Mouse (Mus musculus): ENCODE data around the gene Kcng1. TPM values are rescaled to one million over a fixed set of nuclear protein-coding genes. Genes with fewer than 3 reads are reported as not detected.

The Kcng1 gene
- total and polyA plus RNA-seq, 3 experiments: not detected

DNA sequence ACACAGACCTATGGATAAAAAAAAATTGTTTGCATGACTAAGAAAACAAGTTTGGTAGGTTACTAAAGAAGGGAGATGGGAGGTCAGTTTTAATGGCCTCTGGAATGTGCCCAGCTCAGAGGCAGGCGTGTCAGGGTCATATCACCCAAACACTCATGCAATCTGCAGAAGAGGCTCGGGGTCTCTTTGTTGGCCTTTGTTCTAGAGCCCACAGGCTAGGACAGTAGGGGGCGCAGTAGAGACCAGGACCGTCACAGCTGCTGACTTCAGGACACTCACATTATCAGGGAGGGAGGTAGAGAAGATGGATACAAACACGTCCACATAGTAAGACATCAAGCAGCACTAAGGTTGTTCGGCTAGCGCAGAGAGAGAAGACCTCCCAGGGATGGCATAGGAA is 13.5 kb downstream of the Kcng1 start:
- DNase-seq (ENCODE audit: low read depth, low spot score): no peak
- no peaks in the 10 kb centered on the region for H3K4me1 ChIP-seq (ENCODE audit: control insufficient read depth in 1 of 2, insufficient read depth in 2 of 2, low read length in 2 of 2)
- no peak for TF ChIP-seq ZC3H11A (IDR thresholded peaks at IDR 0.05; ENCODE audit: low read depth, low read length)

GRCm38 (mm10) chr2:168260900-168261299 is 20.6 kb downstream of the Kcng1 start:
- no peak for DNase-seq (ENCODE audit: low read depth, low spot score)
- TF ChIP-seq ETS1 (IDR thresholded peaks at IDR 0.05; ENCODE audit: low read depth, low read length) (no peak), CTCF (IDR thresholded peaks at IDR 0.05 in 2 of 3, conservative IDR thresholded peaks at IDR 0.05 in 1 of 3; ENCODE audit: control insufficient read depth in 1 of 3, insufficient read depth in 1 of 3, low read depth in 2 of 3, low read length in 3 of 3, poor library complexity in 1 of 3, severe bottlenecking in 1 of 3) (no peak), TCF12 (IDR thresholded peaks at IDR 0.05; ENCODE audit: low read depth, low read length) (no peak), NRF1 (IDR thresholded peaks at IDR 0.05; ENCODE audit: insufficient read depth, low read depth, low read length, poor library complexity, severe bottlenecking) (no peak)
- no peaks in the 10 kb centered on the region for H3K9me3 ChIP-seq (replicated peaks; ENCODE audit: insufficient read depth, low read length)
- H3K36me3 ChIP-seq (ENCODE audit: control insufficient read depth in 1 of 2, insufficient read depth in 2 of 2, low read length in 2 of 2): no peaks in the 10 kb centered on the region
- H3K27ac ChIP-seq (ENCODE audit: control insufficient read depth, low read depth, low read length): no peak overlapping the region
- H3K9ac ChIP-seq (ENCODE audit: control insufficient read depth, low read depth, low read length, poor library complexity, severe bottlenecking): no peak overlapping the region
- no peaks in the 10 kb centered on the region for H3K27me3 ChIP-seq (ENCODE audit: control insufficient read depth in 1 of 2, insufficient read depth in 2 of 2, low read length in 2 of 2)
- H3K4me1 ChIP-seq (ENCODE audit: control insufficient read depth in 1 of 2, insufficient read depth in 2 of 2, low read length in 2 of 2): no peaks in the 10 kb centered on the region
- H3K4me3 ChIP-seq (ENCODE audit: control insufficient read depth in 1 of 2, insufficient read depth in 1 of 2, low read depth in 2 of 2, low read length in 2 of 2): no peak overlapping the region
- no peaks in the 10 kb centered on the region for H3K79me2 ChIP-seq (ENCODE audit: control insufficient read depth, insufficient read depth, low read length, poor library complexity)

More for the DNA sequence above, 13.5 kb downstream of the Kcng1 start:
- H3K4me3 ChIP-seq (ENCODE audit: control insufficient read depth in 1 of 2, insufficient read depth in 1 of 2, low read depth in 2 of 2, low read length in 2 of 2): no peak overlapping the region
- H3K27me3 ChIP-seq (ENCODE audit: control insufficient read depth in 1 of 2, insufficient read depth in 2 of 2, low read length in 2 of 2): no peaks in the 10 kb centered on the region
- no peaks in the 10 kb centered on the region for H3K36me3 ChIP-seq (ENCODE audit: control insufficient read depth in 1 of 2, insufficient read depth in 2 of 2, low read length in 2 of 2)
- H3K9ac ChIP-seq (ENCODE audit: control insufficient read depth, low read depth, low read length, poor library complexity, severe bottlenecking): no peak overlapping the region
- H3K9me3 ChIP-seq (replicated peaks; ENCODE audit: insufficient read depth, low read length): no peaks in the 10 kb centered on the region
- no peak overlapping the region for H3K27ac ChIP-seq (ENCODE audit: control insufficient read depth, low read depth, low read length)
- H3K79me2 ChIP-seq (ENCODE audit: control insufficient read depth, insufficient read depth, low read length, poor library complexity): no peaks in the 10 kb centered on the region

DNA sequence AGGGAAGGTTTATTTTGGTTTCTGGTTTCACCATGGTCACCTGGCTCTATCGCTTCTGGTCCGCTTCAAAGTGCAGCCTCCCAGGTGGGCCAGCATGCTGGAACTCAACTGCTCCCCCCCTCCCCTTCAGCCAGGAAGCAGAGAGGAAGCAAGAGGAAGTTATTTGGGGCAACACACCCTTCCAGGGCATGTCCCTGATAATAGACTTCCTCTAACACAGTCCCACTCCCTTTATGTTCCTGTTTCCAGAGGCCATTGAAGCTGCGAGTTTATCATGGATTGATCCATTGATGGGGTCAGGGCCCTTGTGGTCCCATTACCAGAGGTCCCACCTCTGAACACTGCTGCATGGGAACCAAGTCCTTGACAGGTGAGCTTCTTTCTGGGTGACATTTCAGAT is 21.4 kb downstream of the Kcng1 start:
- Histone ChIP-seq H3K36me3 (ENCODE audit: control insufficient read depth in 1 of 2, insufficient read depth in 2 of 2, low read length in 2 of 2) (no peaks in the 10 kb centered on the region), H3K4me1 (ENCODE audit: control insufficient read depth in 1 of 2, insufficient read depth in 2 of 2, low read length in 2 of 2) (no peaks in the 10 kb centered on the region), H3K79me2 (ENCODE audit: control insufficient read depth, insufficient read depth, low read length, poor library complexity) (no peaks in the 10 kb centered on the region), H3K4me3 (ENCODE audit: control insufficient read depth in 1 of 2, insufficient read depth in 1 of 2, low read depth in 2 of 2, low read length in 2 of 2) (no peak overlapping the region), H3K27ac (ENCODE audit: control insufficient read depth, low read depth, low read length) (no peak overlapping the region), H3K9ac (ENCODE audit: control insufficient read depth, low read depth, low read length, poor library complexity, severe bottlenecking) (no peak overlapping the region), H3K9me3 (replicated peaks; ENCODE audit: insufficient read depth, low read length) (no peaks in the 10 kb centered on the region), H3K27me3 (ENCODE audit: control insufficient read depth in 1 of 2, insufficient read depth in 2 of 2, low read length in 2 of 2) (no peaks in the 10 kb centered on the region)
- no peak for DNase-seq (ENCODE audit: low read depth, low spot score)
- no peak for TF ChIP-seq MYB (IDR thresholded peaks at IDR 0.05; ENCODE audit: low read depth, low read length)
- no peak for TF ChIP-seq MYC (IDR thresholded peaks at IDR 0.05; ENCODE audit: low read depth, low read length)
- TF ChIP-seq ELF1 (IDR thresholded peaks at IDR 0.05; ENCODE audit: low read depth, low read length): no peak
- TF ChIP-seq MAFK (IDR thresholded peaks at IDR 0.05; ENCODE audit: borderline replicate concordance, low read depth, low read length): no peak
- no peak for TF ChIP-seq RCOR1 (IDR thresholded peaks at IDR 0.05; ENCODE audit: low read depth, low read length)
- TF ChIP-seq CHD1 (IDR thresholded peaks at IDR 0.05; ENCODE audit: low read depth, low read length): no peak
- TF ChIP-seq GATA1 (IDR thresholded peaks at IDR 0.05; ENCODE audit: low read depth, low read length): no peak
- TF ChIP-seq TBP (IDR thresholded peaks at IDR 0.05; ENCODE audit: low read depth, low read length): no peak
- TF ChIP-seq ZC3H11A (IDR thresholded peaks at IDR 0.05; ENCODE audit: low read depth, low read length): no peak
- no peak for TF ChIP-seq MXI1 (IDR thresholded peaks at IDR 0.05; ENCODE audit: low read depth, low read length)
- TF ChIP-seq GABPA (IDR thresholded peaks at IDR 0.05; ENCODE audit: low read depth, low read length): no peak
- TF ChIP-seq NRF1 (IDR thresholded peaks at IDR 0.05; ENCODE audit: insufficient read depth, low read depth, low read length, poor library complexity, severe bottlenecking): no peak
- no peak for TF ChIP-seq JUND (IDR thresholded peaks at IDR 0.05; ENCODE audit: low read depth, low read length)
- TF ChIP-seq MAZ (IDR thresholded peaks at IDR 0.05; ENCODE audit: low read depth, low read length): no peak
- TF ChIP-seq SMC3 (IDR thresholded peaks at IDR 0.05; ENCODE audit: low read depth, low read length): no peak
- no peak for TF ChIP-seq KAT2A (conservative IDR thresholded peaks at IDR 0.05; ENCODE audit: low read depth, low read length)
- no peak for TF ChIP-seq NELFE (IDR thresholded peaks at IDR 0.05; ENCODE audit: low read depth, low read length)
- no peak for TF ChIP-seq ETS1 (IDR thresholded peaks at IDR 0.05; ENCODE audit: low read depth, low read length)
- no peak for TF ChIP-seq ZMIZ1 (IDR thresholded peaks at IDR 0.05; ENCODE audit: low read depth, low read length)
